Mouse (Mus musculus): ENCODE data around the gene Grid1.

Grid1 gene

GRCm38 (mm10) chr14:35231384-35231783 is 411.5 kb downstream of the Grid1 start:
- no peak for DNase-seq

DNA sequence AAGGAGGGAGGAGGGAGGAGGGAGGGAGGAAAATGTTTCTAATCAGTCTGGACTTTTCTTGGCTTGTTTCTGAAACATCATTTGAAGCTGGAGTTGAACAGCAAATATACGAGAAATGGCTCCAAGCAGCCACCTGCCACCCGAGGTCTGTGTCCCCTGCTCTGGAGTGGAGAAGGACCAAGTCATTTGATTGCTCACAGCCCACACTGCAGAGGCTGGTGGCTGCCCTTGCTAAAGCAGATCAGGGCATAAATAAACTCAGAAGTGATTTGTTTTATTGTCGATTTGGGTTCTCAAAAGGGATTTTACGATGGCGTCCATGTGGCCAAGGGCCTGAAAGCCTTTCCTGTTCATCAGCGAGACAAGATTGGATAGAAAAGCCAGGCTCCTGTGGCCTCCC is 423.0 kb downstream of the Grid1 start:
- no peak for DNase-seq

DNA sequence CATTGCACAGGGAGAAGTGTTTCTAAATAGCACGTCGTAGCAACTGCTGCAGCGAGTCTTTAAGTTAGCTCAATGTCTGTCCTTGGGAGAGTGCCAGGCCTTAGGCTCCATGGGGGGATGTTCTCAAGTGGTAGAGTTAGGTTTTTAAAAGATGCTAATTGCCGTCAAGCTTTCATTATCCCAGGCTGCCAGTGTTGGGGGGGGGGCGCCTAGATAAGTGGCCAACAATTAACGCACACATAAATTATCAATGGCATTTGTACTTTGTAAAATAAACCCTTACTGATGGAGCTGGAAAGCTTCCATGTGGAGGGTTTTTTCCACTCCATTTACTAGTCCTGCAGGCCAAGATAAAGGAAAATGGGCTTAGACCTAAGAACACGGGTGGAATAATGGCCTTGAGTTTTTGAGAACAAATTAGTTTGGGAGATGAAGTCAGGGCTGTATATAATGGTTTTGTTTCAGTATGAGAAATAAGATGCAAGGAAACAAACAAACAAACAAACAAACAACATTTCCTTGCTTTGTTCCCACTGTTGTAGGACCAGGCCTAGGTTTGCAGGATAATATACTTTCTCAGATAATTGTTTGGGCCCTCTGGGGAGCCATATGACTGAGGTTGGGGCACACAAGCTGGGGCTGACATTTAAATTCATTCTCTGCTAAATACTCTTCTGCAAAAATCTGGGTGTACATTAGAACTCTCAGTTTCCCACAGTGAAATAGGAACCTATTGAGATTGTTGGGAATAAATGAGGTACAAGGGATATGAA is 425.1 kb downstream of the Grid1 start:
- no peak for DNase-seq

DNA sequence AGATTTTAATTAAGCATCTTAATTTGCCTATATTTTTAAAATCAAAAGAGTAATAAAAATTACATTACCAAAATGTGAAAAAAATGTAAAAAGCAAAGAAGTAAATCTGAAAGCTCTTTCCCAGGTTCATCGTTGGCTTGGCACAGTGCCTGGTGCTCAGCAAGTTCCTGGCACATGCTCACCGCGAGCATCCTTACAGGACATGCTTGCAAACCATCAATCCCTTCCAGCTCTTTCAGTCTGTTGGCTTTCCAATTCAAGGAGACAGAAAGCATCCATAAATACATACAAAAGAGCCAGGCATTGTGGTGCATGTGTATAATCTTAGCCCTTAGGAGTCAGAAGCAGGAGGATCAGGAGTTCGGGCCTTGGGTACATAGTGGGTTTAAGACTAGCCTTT is 430.5 kb downstream of the Grid1 start:
- DNase-seq = peak; percentile 40

GRCm38 (mm10) chr14:35254477-35254876 is 434.6 kb downstream of the Grid1 start:
- no peak for DNase-seq

DNA sequence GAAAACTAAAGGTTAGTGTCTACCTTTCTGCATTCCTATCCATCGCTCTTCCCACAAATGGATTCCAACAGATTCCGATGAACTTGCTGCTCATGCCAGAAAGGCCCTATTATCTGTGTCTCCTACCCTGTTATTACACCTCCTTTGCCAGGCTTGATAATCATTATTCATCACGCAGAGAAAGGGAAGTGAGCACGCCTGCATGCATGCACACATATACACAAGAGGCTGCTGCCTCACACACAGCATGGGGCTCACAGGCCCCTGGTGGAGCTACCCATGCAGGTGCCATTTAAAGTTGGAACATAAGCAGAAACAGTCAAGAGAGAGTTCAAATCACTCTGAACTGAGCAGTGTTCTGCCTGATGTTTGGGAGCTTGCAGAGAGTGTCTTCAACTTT is 450.4 kb downstream of the Grid1 start:
- DNase-seq = no peak

GRCm38 (mm10) chr14:35309201-35309600 is 489.3 kb downstream of the Grid1 start:
- no peak for DNase-seq

GRCm38 (mm10) chr14:35313380-35314299 is 493.7 kb downstream of the Grid1 start:
- DNase-seq = no peak

DNA sequence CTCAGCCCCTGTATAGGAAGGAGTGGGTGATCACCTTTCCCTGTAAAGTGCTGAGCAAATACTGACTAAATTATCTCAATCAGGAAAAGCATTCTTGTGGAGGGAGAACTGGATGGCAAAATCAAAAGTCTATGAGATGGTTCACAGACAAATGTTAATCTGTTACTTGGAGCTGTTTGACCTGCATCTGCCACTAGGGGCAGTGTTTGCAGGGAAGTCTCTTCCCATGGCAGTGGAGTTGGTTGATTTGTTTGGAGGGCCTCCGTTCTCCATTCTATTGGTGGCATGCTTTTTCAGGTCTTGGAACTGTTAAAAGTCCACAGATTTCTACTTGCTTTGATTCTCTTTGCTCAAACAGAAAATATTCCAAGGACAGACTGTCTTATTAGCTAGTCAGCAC is 506.4 kb downstream of the Grid1 start:
- no peak for DNase-seq

GRCm38 (mm10) chr14:35336561-35336960 is 516.7 kb downstream of the Grid1 start:
- no peak for DNase-seq

DNA sequence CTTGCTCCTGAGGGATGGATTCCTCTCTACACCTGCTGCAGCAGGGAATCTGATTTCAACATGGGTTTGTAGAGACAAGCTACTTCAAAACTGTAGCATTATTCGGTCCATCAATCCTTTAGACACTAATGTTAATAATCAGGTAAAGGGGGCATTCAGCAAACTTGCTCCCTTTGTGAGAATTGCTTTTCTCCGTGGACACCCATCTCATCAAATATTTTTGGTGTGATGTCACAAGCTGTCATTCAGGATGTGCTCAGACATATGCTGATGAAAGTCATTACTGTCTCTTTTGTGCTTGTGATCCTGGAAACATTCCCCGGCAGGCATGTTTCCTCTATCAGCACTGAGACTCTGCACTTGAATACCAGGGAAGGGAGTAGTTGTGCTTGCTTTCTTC is 536.1 kb downstream of the Grid1 start:
- DNase-seq = no peak

DNA sequence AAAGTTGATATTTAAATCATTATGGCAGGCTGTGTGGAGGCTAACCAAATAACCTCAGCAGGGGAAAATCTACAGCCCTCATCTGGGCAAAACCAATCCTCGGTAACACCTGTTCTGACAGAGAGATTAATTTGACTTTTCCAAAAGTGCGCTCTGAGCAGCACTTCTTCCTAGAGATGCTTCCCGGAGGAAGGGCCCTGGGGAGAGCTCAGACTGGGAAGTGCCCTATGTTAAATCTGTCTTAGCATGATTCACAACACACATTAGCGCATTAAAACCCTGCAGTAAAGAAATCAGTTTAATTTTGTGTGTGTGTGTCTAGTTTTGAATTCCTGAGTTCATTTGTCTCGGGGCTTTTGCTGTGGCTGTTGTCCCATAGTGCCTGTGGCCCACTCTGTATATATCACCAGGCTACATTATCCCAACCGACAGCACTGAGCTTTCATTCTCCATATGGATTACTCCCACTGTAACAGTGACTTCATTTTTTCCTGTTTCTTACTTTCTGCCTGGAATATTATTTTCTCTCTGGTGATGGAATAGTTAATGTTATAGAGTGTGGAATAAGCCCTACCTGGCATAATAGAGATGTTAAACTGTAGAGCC is 536.7 kb downstream of the Grid1 start:
- DNase-seq = no peak

DNA sequence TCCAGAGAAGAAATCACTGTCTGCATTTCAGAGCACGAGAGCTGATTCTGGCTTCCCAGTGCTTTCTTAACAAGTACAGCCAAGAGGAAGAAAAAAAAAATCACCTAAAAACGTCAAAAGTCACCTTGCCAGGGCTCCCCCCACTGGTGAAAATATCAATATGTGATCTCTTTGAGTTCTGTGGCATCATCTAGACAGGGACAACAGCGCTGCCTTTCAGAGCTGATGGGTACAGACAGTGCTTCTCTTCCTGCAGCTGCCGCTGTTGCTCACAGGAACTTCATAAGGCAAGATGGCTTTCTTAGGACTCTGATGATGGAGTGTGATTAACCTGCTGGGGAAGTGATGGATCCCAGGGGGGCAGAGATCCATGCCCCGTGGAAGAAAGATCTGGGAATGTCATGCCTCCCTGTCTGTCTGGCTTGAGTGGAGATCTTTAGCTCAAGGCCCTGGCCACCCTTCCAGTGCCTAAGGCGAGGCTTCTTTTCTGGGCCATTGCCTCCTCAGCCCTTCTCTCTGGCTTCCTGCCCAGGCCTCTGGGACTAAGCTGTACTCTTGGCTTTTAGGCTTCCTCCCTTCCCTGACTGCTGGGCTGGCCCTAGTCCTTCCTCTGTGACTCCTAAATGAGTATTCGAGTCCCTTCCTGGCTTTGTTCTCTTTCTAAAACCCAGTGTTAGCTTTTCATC is 538.4 kb downstream of the Grid1 start:
- peak; percentile 11 for DNase-seq

DNA sequence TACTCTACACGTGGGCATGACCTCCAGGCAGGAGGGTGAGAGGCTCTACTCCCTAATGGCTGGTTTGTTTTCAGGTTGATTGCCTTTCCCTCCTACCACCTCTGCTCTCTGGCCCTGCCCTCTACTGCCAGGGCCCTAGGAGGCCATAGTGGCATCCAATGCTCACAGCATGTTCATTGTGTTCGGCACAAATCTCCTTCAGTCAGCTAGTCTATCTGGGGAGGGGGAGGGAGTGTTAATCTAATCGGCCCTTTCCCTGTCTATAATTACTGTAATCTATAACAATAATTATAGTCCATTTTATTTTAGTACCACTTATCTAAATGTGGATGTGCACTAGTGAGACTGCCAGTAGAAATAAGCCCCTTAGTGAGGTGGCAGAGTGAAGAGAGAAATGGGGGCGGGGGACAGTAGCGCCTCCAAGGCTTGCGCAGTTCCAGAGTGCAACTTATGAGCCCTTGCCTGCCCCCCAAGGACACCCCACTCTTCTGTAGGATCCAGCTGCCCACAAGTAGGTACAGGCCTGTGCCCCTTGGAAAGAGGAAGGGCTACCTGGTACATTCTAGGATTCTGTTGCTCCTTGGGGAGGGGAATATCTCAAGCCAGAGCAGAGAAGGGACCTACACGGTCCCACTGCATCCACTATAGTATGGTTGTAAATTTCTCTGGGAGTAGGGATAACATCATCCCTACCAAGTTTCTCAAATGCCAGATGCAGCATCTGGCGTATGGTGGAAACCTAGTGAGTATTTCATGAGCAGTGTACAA is 545.5 kb downstream of the Grid1 start:
- DNase-seq = no peak

DNA sequence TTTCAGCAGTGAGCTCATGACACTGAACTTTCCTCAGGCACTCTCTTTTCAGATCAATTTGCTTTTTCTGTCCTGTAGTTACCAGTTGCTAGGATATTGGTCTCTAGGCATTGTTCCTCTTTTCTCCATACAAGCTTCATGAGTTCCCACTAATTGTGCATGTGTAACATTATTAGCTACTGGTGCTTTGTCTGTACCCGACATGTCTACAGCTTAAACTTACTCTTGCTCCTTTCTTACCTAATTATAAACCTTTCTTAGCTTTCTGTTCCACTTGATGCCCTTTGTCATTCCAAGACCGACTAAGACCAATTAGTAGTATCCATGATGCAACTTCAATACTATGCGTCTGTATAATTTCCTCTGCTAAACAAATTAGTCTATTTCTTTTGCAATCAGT is 554.5 kb downstream of the Grid1 start:
- DNase-seq = no peak

GRCm38 (mm10) chr14:35393591-35393990 is 573.7 kb downstream of the Grid1 start:
- no peak for DNase-seq

GRCm38 (mm10) chr14:35404249-35404908 is 584.5 kb downstream of the Grid1 start:
- DNase-seq = no peak

- DNase-seq = no peak
Measured at GRCm38 (mm10) chr14:35430259-35430658, 610.4 kb downstream of the Grid1 start.

- no peak for DNase-seq
Measured at GRCm38 (mm10) chr14:35453702-35454101, 633.8 kb downstream of the Grid1 start.

GRCm38 (mm10) chr14:35468254-35468653 is 648.3 kb downstream of the Grid1 start:
- DNase-seq = no peak

DNA sequence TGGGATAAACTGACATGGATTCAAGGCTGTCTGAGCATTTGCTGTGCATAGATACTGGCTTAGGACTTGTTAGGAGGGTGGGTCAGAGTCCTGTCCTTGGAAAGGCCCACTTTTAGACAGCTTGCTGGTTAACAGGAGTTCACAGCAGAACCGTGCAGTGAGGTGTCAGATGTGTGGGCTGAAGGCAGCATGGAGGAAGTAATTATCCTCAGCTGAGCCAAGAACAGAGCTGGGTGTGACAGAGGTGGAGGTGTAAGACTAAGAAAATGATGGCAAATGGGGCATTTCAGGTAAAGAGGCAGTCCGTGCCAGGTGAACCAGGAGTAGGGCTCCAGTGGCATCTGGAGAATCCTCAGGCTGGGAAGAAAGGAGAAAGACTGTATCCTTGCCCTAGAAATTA is 666.1 kb downstream of the Grid1 start:
- DNase-seq = no peak

DNA sequence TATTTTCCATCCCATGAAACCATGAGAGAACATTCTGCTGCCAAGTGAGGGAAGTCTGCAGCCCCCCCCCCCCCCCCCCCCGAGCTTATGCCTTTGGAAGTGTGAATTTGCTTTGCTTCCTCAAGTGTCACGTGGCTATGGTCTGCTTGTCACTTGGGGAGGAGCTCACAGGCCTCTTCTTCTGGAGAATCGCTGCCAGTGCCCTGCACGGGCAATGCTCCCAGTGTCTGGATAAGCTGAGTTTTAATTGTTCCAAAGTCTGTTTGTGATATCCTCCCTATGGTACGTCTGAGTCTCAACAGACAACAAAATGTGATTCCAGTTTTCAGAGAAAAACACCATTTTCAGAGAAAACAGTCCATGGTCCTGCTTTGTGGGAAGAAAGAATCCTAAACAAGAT is 682.4 kb downstream of the Grid1 start:
- DNase-seq = no peak

All from cerebellum, adult 8-10 months (tissue).